Mouse (Mus musculus): ENCODE results near the gene Fam219a. TPM values are rescaled to one million over a fixed set of nuclear protein-coding genes. Genes with fewer than 3 reads are reported as not detected.

The Fam219a gene
- polyA plus RNA-seq, 1 experiment from 2014 or later: 1.5 TPM

GRCm38 (mm10) chr4:41557092-41557491 is 12.2 kb downstream of the Fam219a start:
- no peak overlapping the region for H3K9ac ChIP-seq (ENCODE audit: low read length)
- no peaks in the 10 kb centered on the region for H3K27me3 ChIP-seq (ENCODE audit: control insufficient read depth, insufficient read depth, low read length)
- no peaks in the 10 kb centered on the region for H3K9me3 ChIP-seq (replicated peaks; ENCODE audit: control insufficient read depth, low read length)
- no peak for ATAC-seq (replicated peaks; ENCODE audit: extremely low read depth, insufficient read depth, low FRiP score)
- H3K4me2 ChIP-seq (ENCODE audit: low read depth, low read length): no peak overlapping the region
- H3K4me3 ChIP-seq (ENCODE audit: low read length): no peak overlapping the region
- no peak overlapping the region for H3K27ac ChIP-seq (ENCODE audit: low read length)
- H3K36me3 ChIP-seq (ENCODE audit: control insufficient read depth, insufficient read depth): no peaks in the 10 kb centered on the region
- peaks cover 12% of the 10 kb centered on the region for H3K4me1 ChIP-seq (ENCODE audit: control insufficient read depth, insufficient read depth, low read length)
- WGBS: 67% methylated on average over 3 of the region's 3 CpGs

GRCm38 (mm10) chr4:41556311-41556953 is 12.9 kb downstream of the Fam219a start:
- H3K27ac ChIP-seq (ENCODE audit: low read length): no peak overlapping the region
- no peak overlapping the region for H3K9ac ChIP-seq (ENCODE audit: low read length)
- H3K9me3 ChIP-seq (replicated peaks; ENCODE audit: control insufficient read depth, low read length): no peaks in the 10 kb centered on the region
- no peaks in the 10 kb centered on the region for H3K36me3 ChIP-seq (ENCODE audit: control insufficient read depth, insufficient read depth)
- H3K4me1 ChIP-seq (ENCODE audit: control insufficient read depth, insufficient read depth, low read length): peaks cover 12% of the 10 kb centered on the region
- no peak for ATAC-seq (replicated peaks; ENCODE audit: extremely low read depth, insufficient read depth, low FRiP score)
- H3K27me3 ChIP-seq (ENCODE audit: control insufficient read depth, insufficient read depth, low read length): no peaks in the 10 kb centered on the region
- no peak overlapping the region for H3K4me2 ChIP-seq (ENCODE audit: low read depth, low read length)
- no peak overlapping the region for H3K4me3 ChIP-seq (ENCODE audit: low read length)
- 41% methylated on average over 5 of the region's 5 CpGs for WGBS

GRCm38 (mm10) chr4:41554994-41555663 is 14.2 kb downstream of the Fam219a start:
- 60% methylated on average over 14 of the region's 14 CpGs for WGBS
- peak; percentile 55; the same call in 1 of the 2 replicates for ATAC-seq (replicated peaks; ENCODE audit: extremely low read depth, insufficient read depth, low FRiP score)
- H3K27ac ChIP-seq (ENCODE audit: low read length): peak overlapping the region; percentile 41
- no peaks in the 10 kb centered on the region for H3K9me3 ChIP-seq (replicated peaks; ENCODE audit: control insufficient read depth, low read length)
- no peak overlapping the region for H3K4me2 ChIP-seq (ENCODE audit: low read depth, low read length)
- no peak overlapping the region for H3K9ac ChIP-seq (ENCODE audit: low read length)
- no peaks in the 10 kb centered on the region for H3K27me3 ChIP-seq (ENCODE audit: control insufficient read depth, insufficient read depth, low read length)
- H3K36me3 ChIP-seq (ENCODE audit: control insufficient read depth, insufficient read depth): no peaks in the 10 kb centered on the region
- H3K4me1 ChIP-seq (ENCODE audit: control insufficient read depth, insufficient read depth, low read length): peaks cover 12% of the 10 kb centered on the region
- H3K4me3 ChIP-seq (ENCODE audit: low read length): no peak overlapping the region

GRCm38 (mm10) chr4:41553116-41553515 is 16.2 kb downstream of the Fam219a start:
- WGBS: 76% methylated on average over 11 of the region's 11 CpGs
- no peak overlapping the region for H3K9ac ChIP-seq (ENCODE audit: low read length)

GRCm38 (mm10) chr4:41552529-41552928 is 16.8 kb downstream of the Fam219a start:
- no peak for ATAC-seq (replicated peaks; ENCODE audit: extremely low read depth, insufficient read depth, low FRiP score)
- H3K36me3 ChIP-seq (ENCODE audit: control insufficient read depth, insufficient read depth): no peaks in the 10 kb centered on the region
- no peak overlapping the region for H3K9ac ChIP-seq (ENCODE audit: low read length)
- H3K4me3 ChIP-seq (ENCODE audit: low read length): no peak overlapping the region
- no peak overlapping the region for H3K27ac ChIP-seq (ENCODE audit: low read length)
- peaks cover 12% of the 10 kb centered on the region for H3K4me1 ChIP-seq (ENCODE audit: control insufficient read depth, insufficient read depth, low read length)
- H3K9me3 ChIP-seq (replicated peaks; ENCODE audit: control insufficient read depth, low read length): peaks cover 3% of the 10 kb centered on the region; the same call in 1 of the 2 replicates
- WGBS: 36% methylated on average over 6 of the region's 6 CpGs
- no peaks in the 10 kb centered on the region for H3K27me3 ChIP-seq (ENCODE audit: control insufficient read depth, insufficient read depth, low read length)
- no peak overlapping the region for H3K4me2 ChIP-seq (ENCODE audit: low read depth, low read length)

More at GRCm38 (mm10) chr4:41553116-41553515, 16.2 kb downstream of the Fam219a start:
- Histone ChIP-seq H3K36me3 (ENCODE audit: control insufficient read depth, insufficient read depth) (no peaks in the 10 kb centered on the region), H3K4me2 (ENCODE audit: low read depth, low read length) (no peak overlapping the region), H3K4me1 (ENCODE audit: control insufficient read depth, insufficient read depth, low read length) (peaks cover 12% of the 10 kb centered on the region), H3K9me3 (replicated peaks; ENCODE audit: control insufficient read depth, low read length) (no peaks in the 10 kb centered on the region), H3K4me3 (ENCODE audit: low read length) (no peak overlapping the region), H3K27ac (ENCODE audit: low read length) (no peak overlapping the region), H3K27me3 (ENCODE audit: control insufficient read depth, insufficient read depth, low read length) (no peaks in the 10 kb centered on the region)
- ATAC-seq (replicated peaks; ENCODE audit: extremely low read depth, insufficient read depth, low FRiP score): no peak

- Histone ChIP-seq H3K4me1 (ENCODE audit: control insufficient read depth, insufficient read depth, low read length) (no peaks in the 10 kb centered on the region), H3K9ac (ENCODE audit: low read length) (no peak overlapping the region), H3K36me3 (ENCODE audit: control insufficient read depth, insufficient read depth) (no peaks in the 10 kb centered on the region), H3K4me2 (ENCODE audit: low read depth, low read length) (no peak overlapping the region), H3K27ac (ENCODE audit: low read length) (no peak overlapping the region), H3K9me3 (replicated peaks; ENCODE audit: control insufficient read depth, low read length) (peaks cover 3% of the 10 kb centered on the region; the same call in 1 of the 2 replicates), H3K4me3 (ENCODE audit: low read length) (no peak overlapping the region), H3K27me3 (ENCODE audit: control insufficient read depth, insufficient read depth, low read length) (no peaks in the 10 kb centered on the region)
- no peak for ATAC-seq (replicated peaks; ENCODE audit: extremely low read depth, insufficient read depth, low FRiP score)
- WGBS: 83% methylated on average over 1 of the region's 1 CpGs
Observed at GRCm38 (mm10) chr4:41547086-41547485, 22.3 kb downstream of the Fam219a start.

- Histone ChIP-seq H3K4me3 (ENCODE audit: low read length) (no peak overlapping the region), H3K9me3 (replicated peaks; ENCODE audit: control insufficient read depth, low read length) (peaks cover 3% of the 10 kb centered on the region; the same call in 1 of the 2 replicates), H3K27me3 (ENCODE audit: control insufficient read depth, insufficient read depth, low read length) (no peaks in the 10 kb centered on the region), H3K36me3 (ENCODE audit: control insufficient read depth, insufficient read depth) (no peaks in the 10 kb centered on the region), H3K4me2 (ENCODE audit: low read depth, low read length) (no peak overlapping the region), H3K27ac (ENCODE audit: low read length) (no peak overlapping the region), H3K9ac (ENCODE audit: low read length) (no peak overlapping the region), H3K4me1 (ENCODE audit: control insufficient read depth, insufficient read depth, low read length) (no peaks in the 10 kb centered on the region)
- 0 out of 2 replicates have a peak, but pooled peaks have one; percentile 37 for ATAC-seq (replicated peaks; ENCODE audit: extremely low read depth, insufficient read depth, low FRiP score)
- 14% methylated on average over 8 of the region's 8 CpGs for WGBS
Observed at GRCm38 (mm10) chr4:41545985-41546384, 23.4 kb downstream of the Fam219a start.

GRCm38 (mm10) chr4:41542136-41542535 is 27.2 kb downstream of the Fam219a start:
- H3K4me1 ChIP-seq (ENCODE audit: control insufficient read depth, insufficient read depth, low read length): no peaks in the 10 kb centered on the region
- no peaks in the 10 kb centered on the region for H3K27me3 ChIP-seq (ENCODE audit: control insufficient read depth, insufficient read depth, low read length)
- no peak overlapping the region for H3K27ac ChIP-seq (ENCODE audit: low read length)
- no peak overlapping the region for H3K4me2 ChIP-seq (ENCODE audit: low read depth, low read length)
- no peaks in the 10 kb centered on the region for H3K36me3 ChIP-seq (ENCODE audit: control insufficient read depth, insufficient read depth)
- no peak for ATAC-seq (replicated peaks; ENCODE audit: extremely low read depth, insufficient read depth, low FRiP score)
- WGBS: 77% methylated on average over 8 of the region's 8 CpGs
- H3K4me3 ChIP-seq (ENCODE audit: low read length): no peak overlapping the region
- H3K9ac ChIP-seq (ENCODE audit: low read length): no peak overlapping the region
- H3K9me3 ChIP-seq (replicated peaks; ENCODE audit: control insufficient read depth, low read length): no peaks in the 10 kb centered on the region

- no peak overlapping the region for H3K4me2 ChIP-seq (ENCODE audit: low read depth, low read length)
- H3K9me3 ChIP-seq (replicated peaks; ENCODE audit: control insufficient read depth, low read length): no peaks in the 10 kb centered on the region
- H3K27me3 ChIP-seq (ENCODE audit: control insufficient read depth, insufficient read depth, low read length): no peaks in the 10 kb centered on the region
- ATAC-seq (replicated peaks; ENCODE audit: extremely low read depth, insufficient read depth, low FRiP score): no peak
- H3K4me3 ChIP-seq (ENCODE audit: low read length): no peak overlapping the region
- H3K27ac ChIP-seq (ENCODE audit: low read length): no peak overlapping the region
- no peaks in the 10 kb centered on the region for H3K4me1 ChIP-seq (ENCODE audit: control insufficient read depth, insufficient read depth, low read length)
- WGBS: 66% methylated on average over 5 of the region's 5 CpGs
- H3K36me3 ChIP-seq (ENCODE audit: control insufficient read depth, insufficient read depth): no peaks in the 10 kb centered on the region
- H3K9ac ChIP-seq (ENCODE audit: low read length): no peak overlapping the region
Observed at GRCm38 (mm10) chr4:41534866-41535265, 34.5 kb downstream of the Fam219a start.
